Mouse (Mus musculus): ENCODE data around the gene Afdn.
"Not testable (repeated sequence)": the region's sequence is repeated elsewhere in the genome, so short reads cannot be mapped to it uniquely, and the experiment has no call there.

Afdn gene

DNA sequence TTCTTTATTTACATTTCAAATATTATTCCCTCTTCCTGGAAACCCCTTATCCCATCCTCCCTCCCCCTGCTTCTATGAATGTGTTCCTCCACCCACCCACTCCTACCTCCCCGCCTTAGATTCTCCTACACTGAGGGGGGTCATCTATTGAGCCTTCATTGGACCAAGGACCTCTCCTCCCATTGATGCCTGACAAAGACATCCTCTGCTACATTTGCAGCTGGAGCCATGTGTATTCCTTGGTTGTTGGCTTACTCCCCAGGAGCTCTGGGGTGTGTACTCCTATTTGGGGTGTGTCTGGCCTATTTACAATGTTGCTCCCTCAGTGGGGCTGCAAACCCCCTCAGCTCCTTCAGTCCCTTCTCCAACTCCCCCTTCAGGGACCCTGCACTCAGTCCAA lies 109.9 kb downstream of the Afdn start:
- peak; percentile 75 for DNase-seq (ENCODE audit: low read depth, low spot score)

DNA sequence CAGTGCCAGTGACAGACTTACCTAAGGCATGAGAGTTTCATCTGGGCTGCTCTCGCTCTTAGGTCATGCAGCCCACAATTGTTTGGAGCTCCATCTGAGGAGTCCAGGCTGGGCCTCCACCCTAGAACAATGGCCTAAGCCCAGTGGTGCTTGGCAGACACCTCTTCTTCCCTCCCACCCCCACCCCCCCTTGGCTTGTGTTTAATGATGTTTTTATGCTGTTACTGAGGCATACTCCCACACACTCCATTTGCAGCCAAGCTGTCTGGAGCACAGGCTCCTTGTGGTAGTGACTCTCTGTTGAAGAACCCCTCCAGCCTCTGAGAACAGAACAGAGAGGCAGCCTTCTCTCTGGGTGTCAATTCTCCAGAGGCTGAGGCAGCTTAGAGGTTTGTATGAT lies 113.9 kb downstream of the Afdn start:
- no peak for DNase-seq (ENCODE audit: low read depth, low spot score)

DNA sequence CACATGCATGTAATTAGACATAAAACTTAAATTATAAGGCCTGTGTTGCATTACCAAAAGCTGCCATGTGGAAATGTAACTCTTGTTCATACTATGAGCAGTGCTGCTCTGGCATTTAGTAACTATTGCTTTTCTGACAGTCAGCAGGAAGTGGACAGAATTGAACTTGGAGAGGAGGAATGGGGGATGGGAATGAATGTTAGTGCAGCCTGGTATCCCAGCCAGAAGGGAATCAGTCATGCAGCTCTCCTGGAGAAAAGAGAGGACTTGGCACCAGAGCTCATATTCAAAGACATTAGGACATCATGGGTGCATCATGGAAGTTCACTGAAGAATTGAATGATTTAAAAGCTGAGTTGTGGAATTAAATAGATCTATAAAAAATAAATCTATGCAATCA lies 117.1 kb downstream of the Afdn start:
- DNase-seq (ENCODE audit: low read depth, low spot score): no peak

DNA sequence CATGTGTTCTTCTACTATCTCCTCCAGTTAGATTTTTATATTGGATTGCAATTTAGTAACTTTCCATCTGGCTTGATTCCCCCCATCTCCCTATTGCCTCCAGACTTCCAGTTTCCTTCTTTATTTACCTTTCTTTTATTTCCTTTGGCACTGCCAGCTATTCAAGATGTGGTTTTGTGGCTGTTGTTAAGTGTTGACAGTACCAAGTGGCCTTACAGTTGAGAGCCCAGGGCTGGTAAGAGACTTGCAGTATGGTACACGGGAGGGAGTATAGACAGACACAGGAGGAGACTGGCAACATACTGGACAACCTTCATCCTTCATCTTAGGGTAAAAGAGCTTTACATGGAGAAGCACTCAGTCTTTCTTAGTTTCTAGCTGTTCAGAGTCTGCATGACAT lies 119.4 kb downstream of the Afdn start:
- DNase-seq (ENCODE audit: low read depth, low spot score): no peak

DNA sequence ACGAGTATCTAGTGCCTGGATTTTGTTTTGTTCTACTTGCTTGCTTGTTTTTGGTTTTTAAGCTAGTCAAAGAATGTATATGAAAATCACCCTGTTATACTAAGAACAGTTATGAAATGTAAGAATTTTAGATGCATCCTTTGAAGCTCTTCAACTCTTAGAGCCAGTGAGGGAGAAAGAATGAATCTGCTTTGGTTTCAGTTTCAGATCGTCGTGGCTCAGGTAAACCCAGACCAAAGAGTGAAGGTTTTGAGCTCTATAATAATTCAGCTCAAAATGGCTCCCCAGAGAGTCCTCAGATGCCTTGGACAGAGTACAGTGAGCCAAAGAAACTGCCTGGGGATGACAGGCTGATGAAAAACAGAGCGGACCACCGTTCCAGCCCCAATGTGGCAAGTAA lies 123.2 kb downstream of the Afdn start:
- no peak for DNase-seq (ENCODE audit: low read depth, low spot score)

DNA sequence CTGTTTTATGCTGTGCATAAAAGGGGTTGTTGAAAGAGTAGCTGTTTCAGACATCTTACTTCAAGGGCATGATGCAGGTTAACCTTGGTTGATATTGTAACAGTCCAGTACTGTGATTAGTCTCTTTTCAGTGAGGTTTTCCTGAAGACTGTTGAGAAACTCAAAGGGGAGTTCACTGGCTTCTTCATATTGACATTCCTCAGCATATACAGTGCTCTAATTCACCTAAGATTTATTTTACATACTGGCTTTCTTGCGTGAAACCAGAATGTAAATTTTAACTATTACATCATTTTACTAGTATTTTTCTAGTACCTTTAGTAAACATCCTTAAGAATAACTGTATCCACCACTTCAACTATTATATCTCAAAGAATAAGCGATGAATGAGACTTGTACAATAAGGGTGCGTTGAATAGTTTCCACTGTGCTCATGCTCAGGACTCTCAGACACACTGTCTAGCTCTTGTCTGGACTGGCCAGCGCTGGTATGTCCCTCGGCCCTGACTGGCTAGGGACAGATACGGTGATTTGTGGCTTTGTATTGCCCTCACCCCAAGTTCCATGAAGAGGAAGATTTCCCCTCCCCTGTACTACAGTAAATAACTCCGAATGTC lies 129.6 kb downstream of the Afdn start:
- no peak for DNase-seq (ENCODE audit: low read depth, low spot score)

DNA sequence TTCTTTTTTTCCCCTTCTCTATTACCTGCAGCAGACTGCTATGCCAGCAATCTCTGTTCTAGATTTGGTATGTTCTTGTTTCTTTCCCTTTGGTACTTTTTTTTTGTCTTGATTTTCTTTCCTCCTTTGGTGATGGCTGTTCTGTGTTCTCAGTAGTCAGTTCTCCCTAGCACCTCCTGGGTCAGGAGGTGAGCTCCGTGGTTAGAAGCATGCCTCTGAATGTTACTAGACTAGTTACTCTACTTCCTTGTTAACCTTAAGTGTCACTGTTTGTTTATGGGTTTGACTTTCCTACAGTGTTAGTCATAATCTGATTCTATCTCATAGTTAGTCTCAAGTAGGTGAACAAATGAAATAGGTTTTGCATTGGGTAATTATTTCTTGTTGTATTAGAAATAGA lies 130.6 kb downstream of the Afdn start:
- DNase-seq (ENCODE audit: low read depth, low spot score): no peak

DNA sequence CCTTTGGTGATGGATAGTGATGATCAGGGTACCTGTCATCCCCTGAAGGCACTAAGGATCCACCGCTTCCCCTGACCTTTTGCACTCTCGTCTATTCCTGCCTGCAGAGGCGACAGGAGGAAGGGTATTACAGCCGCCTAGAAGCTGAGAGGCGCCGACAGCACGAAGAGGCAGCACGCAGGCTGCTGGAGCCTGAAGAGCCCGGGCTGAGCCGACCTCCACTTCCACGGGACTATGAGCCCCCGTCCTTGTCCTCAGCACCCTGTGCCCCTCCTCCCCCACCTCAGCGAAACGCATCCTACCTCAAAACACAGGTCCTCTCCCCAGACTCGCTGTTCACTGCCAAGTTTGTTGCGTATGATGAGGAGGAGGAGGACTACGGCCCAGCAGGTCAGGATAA lies 138.5 kb downstream of the Afdn start:
- no peak for DNase-seq (ENCODE audit: low read depth, low spot score)

DNA sequence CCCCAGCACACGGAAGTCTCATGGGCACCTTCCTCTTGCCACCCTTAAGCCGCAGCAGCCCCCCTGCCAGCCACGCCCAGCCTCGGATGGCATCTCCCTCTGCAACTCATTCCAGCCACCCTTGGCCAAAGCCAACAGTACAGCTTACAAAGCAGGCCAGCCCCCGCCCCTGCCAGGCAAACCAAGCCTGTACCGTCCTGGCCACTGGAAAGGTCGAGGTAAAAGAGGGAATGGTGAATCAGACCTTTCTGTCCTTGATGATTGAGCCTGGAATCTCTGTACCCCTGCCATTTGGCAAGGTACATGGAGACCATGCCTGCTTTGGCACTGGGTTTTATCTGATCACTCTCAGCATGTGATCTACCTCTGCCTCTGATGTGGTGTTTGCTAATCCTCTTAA lies 138.9 kb downstream of the Afdn start:
- no peak for DNase-seq (ENCODE audit: low read depth, low spot score)

DNA sequence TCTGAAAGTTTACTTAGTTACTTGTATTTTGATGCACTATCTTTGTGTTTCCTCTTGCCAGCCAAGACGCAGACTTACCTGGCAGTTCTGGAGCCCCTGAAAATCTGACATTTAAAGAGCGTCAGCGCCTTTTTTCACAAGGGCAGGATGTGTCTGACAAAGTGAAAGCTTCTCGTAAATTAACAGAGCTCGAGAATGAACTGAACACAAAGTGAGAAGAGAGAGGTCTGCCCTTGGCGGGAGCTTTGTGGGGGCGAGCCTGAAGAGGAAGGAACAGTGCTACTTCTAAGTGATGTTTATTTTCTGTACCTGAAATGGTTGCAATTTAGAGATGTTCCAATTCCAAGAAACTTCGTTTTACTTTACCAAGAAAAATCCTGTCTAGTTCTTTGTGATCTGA lies 143.5 kb downstream of the Afdn start:
- DNase-seq (ENCODE audit: low read depth, low spot score): no peak

DNA sequence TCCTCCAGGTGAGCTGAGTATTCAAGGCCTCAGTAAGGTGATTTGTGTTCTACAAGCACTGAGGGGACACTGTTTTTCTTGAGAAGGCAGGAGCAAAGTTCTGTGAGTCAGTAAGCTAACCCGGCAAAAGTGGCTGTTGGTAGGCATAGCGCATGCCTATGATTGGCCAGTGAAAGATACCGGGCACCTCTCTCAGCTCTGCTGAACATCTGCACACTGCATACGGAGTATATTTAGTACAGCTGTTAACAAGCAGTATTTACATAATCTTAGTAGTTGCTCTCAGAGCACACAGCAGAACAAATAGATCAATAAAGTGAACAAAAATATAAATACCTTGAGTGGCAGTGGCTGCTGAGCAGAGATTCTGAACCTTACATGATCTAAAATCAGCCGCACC lies 146.7 kb downstream of the Afdn start:
- no peak for DNase-seq (ENCODE audit: low read depth, low spot score)

DNA sequence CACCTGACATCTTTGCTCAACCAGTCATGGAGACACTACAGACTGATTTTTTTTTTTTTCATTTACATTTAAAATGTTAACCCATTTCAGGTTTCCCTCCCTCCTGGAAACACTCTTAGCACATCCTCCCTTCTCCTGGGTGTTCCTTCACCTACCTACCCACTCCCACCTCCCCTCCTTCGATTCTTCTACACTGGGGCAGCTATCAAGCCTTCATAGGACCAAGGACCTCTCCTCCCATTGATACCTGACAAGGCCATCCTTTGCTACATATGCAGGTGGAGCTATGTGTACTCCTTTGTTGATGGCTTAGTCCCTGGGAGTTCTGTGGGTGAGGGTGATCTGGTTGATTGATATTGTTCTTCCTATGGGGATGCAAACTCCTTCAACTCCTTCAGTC lies 147.3 kb downstream of the Afdn start:
- DNase-seq (ENCODE audit: low read depth, low spot score): no peak

DNA sequence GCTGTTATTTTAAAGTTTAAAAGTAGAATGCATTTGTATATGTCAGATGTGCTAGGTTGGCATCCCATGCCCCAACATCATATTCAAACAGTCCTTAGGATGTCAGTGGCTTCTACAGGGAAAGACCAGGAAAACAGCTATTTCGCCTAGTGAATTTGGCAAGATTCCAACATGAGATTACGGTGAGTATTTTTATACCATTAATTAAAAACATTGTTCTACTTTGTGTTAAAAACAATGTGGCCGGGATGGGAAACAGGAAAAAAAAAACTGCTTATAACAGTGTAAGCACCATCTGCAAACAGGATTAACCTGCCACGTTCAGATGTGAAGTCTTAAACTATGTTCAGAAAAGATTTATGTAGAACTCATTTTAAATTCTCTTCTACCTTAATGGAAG lies 153.6 kb downstream of the Afdn start:
- DNase-seq (ENCODE audit: low read depth, low spot score): no peak

DNA sequence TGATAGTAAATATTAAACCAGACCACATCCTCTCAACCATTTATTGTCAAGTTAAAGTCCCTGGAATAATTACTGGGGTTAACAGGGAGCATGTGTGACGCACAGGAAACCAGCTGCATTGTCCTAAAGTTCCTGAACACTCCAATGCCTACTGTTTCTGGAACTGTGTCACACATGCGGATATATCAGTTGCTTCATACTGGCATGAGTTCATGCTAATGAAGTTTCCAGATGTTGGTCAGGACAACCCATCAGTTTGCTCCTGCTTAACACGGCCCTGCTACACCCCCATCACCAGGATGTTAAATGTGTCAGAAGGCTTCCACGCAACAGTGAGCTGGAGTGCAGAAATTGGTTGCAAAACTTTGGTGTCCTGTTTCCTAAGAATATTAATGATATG lies 154.2 kb downstream of the Afdn start:
- DNase-seq (ENCODE audit: low read depth, low spot score): no peak

DNA sequence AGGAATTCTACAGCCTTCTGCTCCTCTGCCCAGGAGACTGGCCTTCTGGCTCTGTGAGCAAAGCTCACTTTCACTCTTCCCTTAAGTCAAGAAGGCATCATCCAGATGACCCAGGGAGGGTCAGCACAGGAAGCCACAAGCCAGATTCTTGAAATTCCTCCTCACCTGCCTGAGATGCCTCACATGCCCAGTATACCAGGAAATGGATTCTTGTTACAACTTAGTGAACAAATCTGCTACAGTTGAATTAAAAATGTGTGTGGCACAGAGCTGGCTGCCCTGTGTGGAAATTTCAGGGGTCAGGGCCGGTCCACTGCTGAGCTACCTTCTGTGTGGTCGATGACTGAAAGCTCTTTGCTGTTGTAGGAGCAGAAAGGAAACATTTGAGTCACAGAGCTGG lies 160.4 kb downstream of the Afdn start:
- peak; percentile 53 for DNase-seq (ENCODE audit: low read depth, low spot score)

DNA sequence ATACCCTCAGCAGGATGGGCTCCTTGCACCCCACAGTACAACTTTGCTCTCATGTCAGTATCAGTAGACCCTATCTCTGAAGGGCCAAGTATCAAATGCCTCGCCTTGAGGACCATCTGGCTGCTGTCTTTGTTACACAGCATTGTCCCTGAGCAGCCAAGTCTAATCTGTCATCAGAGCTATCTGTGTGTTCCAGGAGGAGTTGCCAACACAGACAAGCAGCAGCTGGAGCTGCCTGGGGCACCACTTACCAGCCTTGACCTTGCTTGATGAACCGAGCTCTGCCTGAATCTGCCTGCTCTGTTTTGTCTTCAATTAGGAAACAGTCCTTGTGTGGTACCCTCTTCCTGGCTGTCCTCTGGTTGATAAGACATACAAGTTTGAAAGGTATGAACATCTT lies 163.1 kb downstream of the Afdn start:
- DNase-seq (ENCODE audit: low read depth, low spot score): no peak

DNA sequence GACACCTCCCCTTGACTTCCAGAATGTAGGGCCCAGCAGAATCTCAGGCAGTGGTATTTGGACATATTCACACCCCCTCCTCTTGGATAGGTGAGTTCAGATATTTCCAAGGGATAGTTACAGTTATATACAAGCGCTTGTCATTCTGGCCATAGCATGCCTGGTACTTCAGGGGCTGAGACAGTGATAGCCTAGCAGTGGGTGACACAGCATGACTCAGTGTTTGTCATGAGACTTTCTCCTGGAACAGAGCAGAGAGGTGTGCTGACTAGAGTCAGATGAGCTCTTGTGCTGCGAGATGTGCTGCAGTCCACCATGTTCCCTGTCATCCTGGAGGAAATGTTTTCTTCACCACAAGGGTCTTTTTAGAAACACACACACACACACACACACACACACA lies 164.2 kb downstream of the Afdn start:
- no peak for DNase-seq (ENCODE audit: low read depth, low spot score)

DNA sequence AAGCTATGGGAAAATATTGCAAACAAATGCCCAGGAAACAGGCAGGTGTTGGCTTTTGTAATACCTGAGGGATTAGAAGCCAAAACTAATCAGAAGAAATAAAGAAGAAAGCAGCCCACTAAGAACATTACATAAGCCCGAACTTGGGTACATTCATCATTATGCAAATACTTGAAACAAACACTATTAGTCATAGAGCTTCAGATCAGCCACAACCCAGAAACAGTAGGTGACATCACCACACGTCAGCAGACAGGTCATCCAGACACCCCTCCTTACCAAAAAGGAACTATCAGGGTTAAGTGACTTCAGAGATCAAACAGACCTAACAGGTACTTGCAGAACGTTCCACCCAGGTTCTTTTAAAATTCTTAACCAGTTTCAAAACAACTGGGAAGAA lies 165.6 kb downstream of the Afdn start:
- DNase-seq (ENCODE audit: low read depth, low spot score): no peak

DNA sequence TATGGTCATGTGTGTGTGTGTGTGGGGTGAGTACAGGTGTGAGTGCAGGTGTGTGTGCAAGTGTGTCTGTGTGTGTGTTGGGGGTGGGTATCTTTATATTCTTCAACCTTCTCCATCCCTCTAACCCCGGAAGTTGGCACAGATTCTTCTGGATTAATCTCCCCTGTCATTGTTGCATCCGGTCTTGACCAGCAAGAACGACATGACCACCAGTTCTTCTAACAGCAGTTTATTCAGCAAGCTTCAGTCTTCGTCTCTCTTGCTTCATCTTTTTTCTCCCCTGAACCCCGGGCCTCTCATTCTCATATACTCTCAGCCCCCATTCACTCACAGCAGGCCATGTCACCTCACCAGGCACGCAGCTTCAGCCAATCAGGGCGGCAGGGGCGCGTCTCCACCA lies 170.1 kb downstream of the Afdn start:
- no peak for DNase-seq (ENCODE audit: low read depth, low spot score)

DNA sequence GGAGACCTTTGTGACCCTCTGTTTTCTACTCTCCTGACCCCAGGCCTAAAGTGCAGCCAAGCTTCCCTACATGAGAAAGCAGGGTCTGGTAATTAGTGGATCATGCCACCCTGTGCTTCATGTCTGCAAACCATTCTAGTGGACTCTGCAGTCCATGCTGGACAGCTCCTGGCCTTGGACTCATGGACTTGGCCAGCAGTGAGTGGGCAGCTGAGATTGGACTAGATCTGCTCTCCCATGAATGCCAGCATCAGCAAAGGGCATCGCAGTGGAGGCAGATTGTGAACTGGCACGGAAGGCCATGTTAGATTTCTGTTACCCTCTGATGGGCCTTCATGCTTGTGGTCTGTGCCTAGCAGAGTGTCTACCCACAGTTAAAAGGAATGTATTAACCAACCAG lies 175.0 kb downstream of the Afdn start:
- not testable (repeated sequence) for DNase-seq (ENCODE audit: low read depth, low spot score)

DNA sequence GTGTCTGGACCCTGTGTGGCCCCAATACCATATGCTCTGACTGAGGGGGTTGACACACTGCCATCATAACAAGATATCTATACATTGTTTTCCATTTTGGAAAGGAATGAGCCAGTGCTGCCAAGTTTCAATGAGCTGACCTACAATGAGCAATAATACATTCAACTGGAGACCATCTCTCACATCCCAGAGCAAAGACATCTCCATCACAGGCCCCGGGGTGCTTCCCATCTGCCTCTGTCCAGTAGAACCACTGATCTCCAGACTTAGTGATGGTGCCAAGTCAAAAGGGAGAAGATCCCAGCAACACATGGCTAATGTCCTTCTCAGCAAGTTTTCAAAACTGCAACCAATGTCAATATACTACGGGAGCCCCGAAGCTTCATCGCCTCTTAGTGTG lies 177.4 kb downstream of the Afdn start:
- no peak for DNase-seq (ENCODE audit: low read depth, low spot score)

DNA sequence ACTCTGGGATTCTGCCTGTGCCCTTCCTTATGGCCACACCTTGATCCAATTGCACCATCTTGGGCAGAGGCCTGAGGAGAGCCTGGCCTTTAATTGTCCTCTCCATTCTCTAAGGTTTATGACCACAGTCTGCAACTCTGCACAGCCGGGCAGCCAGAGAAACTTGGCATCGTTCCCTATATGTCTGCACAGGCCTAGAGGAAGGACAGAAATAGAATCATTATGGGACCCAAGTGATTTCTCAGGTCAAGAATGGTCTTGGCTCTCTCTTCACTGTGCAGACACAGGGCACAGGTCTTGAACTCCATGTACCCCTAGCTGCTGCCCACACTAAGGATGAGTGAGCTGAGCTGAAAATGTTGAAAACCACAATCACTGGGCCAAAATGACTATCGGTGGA lies 178.3 kb downstream of the Afdn start:
- no peak for DNase-seq (ENCODE audit: low read depth, low spot score)

DNA sequence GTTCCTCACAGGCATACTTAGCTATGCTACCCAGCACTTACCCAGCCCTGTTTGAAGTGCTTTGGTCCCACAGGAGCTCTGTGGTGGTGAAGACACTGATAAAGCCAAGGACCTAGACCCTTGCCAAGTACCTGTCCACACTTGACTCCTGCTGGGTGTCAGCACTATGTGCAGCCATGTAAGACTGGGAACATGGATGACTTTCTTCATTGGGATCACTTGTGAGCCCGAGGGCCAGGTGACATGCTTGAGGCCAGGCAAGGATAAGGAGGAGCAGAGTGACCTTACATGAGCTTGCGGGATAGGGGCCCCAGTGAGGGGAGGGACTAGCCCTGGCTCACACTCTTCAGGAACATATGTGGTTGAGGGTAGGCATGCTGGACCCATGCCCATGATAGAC lies 178.9 kb downstream of the Afdn start:
- DNase-seq (ENCODE audit: low read depth, low spot score): not testable (repeated sequence)

DNA sequence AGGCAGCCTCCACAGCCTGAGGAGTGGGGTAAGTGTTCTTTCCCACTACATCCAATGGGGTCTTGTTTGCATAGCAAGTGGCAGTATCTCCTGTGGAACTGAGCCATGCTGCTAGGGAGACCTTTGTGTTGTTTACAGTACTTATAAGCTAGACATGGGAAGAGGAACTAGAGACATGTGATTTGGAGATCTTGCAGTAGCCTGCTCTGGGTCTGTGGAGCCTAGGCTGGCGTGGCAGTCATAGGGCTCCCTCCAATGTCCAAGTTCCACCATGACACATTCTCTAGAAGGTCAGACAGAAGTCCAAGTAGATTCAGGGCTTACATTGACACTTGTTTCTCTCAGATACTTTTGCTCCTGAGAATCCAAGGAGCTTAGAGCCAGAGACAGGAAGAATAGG lies 180.1 kb downstream of the Afdn start:
- DNase-seq (ENCODE audit: low read depth, low spot score): no peak

DNA sequence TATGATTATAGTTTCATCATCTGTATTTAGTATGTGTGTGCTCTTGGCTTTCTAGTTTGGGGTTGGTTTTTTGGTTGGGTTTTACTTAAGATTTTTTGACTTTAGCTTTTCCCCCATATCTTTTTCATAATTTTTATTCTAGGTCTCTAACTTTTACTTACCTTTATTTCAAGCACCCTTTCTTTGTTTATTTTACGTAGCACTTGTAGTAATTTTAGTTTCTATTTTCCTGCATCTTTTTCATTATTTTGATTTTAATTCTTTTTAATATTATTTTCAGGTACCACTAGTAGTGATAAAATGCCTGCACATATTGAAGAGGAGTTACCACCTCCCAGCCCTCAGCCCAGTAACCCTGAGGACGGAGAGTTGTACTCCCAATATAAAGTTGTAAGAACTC lies 187.7 kb downstream of the Afdn start, which contains the start of gene Gm7168:
Gene Gm7168, plus strand, starts transcription at position 301 of the 400 bp plus-strand sequence.
- not testable (repeated sequence) for DNase-seq (ENCODE audit: low read depth, low spot score)

Measured in R1 (cell line).